ENCODE assay signal across 24 mouse cellular contexts in the genomic region with DNA sequence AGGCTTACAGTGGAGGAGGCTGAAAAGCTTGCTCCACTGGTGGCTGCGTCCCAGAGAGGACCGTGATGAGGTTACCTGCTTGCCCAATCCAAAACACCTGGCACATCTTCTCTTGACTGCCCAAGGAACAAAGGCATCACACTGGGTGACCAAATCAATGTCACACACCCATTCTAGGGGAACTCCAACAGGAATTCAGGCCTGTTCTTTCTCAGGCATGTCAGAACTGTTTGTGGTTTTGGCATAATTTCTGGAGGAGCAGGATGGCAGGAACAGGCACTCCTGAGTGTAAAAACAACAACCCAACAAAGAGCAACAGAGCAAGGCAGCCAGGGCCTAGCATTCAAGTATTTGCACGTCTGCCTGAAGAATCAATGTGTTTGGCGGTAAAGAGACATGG. TPM values are rescaled to one million over a fixed set of nuclear protein-coding genes. Genes with fewer than 3 reads are reported as not detected.
DNase-seq lines count a peak whose midpoint lies in the region; ATAC-seq and TF ChIP-seq lines count a peak whose summit lies in the region.
"Had no signal": no experiment of that assay in that cellular context is flagged by ENCODE, and none has a peak within 500 bp of the region (broad histone marks: within the 10 kb centered on the region; RNA-seq: fewer than 3 reads in every experiment).

No protein-coding gene starts in this region.

- H3K4me1 ChIP-seq in heart, postnatal 0 days (ENCODE audit: control insufficient read depth, insufficient read depth): peaks cover 23% of the 10 kb centered on the region
- H3K4me1 ChIP-seq in embryonic facial prominence, embryonic 14.5 days (ENCODE audit: control insufficient read depth, insufficient read depth, low read length): no peaks in the 10 kb centered on the region
- H3K4me1 ChIP-seq in forebrain, embryonic 12.5 days: no peaks in the 10 kb centered on the region
- no peaks in the 10 kb centered on the region for H3K4me1 ChIP-seq in forebrain, embryonic 11.5 days (replicated peaks; ENCODE audit: control insufficient read depth, insufficient read depth, low read length)
- H3K4me1 ChIP-seq: forebrain, embryonic 13.5 days; hindbrain, embryonic 12.5 days had no signal

- H3K4me3 ChIP-seq in heart, postnatal 0 days (ENCODE audit: low read depth, low read length): no peak overlapping the region
- no peak overlapping the region for H3K4me3 ChIP-seq in embryonic facial prominence, embryonic 14.5 days (ENCODE audit: low read depth, low read length)
- H3K4me3 ChIP-seq in forebrain, embryonic 12.5 days (replicated peaks): no peak overlapping the region
- H3K4me3 ChIP-seq in forebrain, embryonic 11.5 days (ENCODE audit: low read depth, low read length): no peak overlapping the region
- H3K4me3 ChIP-seq: embryonic facial prominence, embryonic 12.5 days; forebrain, embryonic 13.5 days; heart, adult 2 months; heart, embryonic 12.5 days; hindbrain, embryonic 12.5 days had no signal

- H3K27me3 ChIP-seq in heart, postnatal 0 days (ENCODE audit: control insufficient read depth, insufficient read depth, low read length): no peaks in the 10 kb centered on the region
- H3K27me3 ChIP-seq in embryonic facial prominence, embryonic 14.5 days (replicated peaks; ENCODE audit: control insufficient read depth, insufficient read depth, low read length): no peaks in the 10 kb centered on the region
- H3K27me3 ChIP-seq in forebrain, embryonic 12.5 days: no peaks in the 10 kb centered on the region
- H3K27me3 ChIP-seq in forebrain, embryonic 11.5 days (ENCODE audit: control insufficient read depth, insufficient read depth, low read length): no peaks in the 10 kb centered on the region
- H3K27me3 ChIP-seq: embryonic facial prominence, embryonic 12.5 days; forebrain, embryonic 13.5 days; heart, embryonic 12.5 days; hindbrain, embryonic 12.5 days had no signal

- DNase-seq in heart, postnatal 0 days (ENCODE audit: low spot score): no peak
- DNase-seq in heart, postnatal 10 days: no peak
- DNase-seq in Muller cell, postnatal 12 days (ENCODE audit: inconsistent ontology term): peak; percentile 64
- peak; percentile 51 for DNase-seq in embryonic facial prominence, embryonic 14.5 days (ENCODE audit: low spot score)
- no peak for DNase-seq in layer of hippocampus, adult 18-20 months (ENCODE audit: low spot score in 2 of 2)
- no peak for DNase-seq in forebrain, embryonic 11.5 days (ENCODE audit: low spot score)
- DNase-seq: adrenal gland, adult 8-10 months; adrenal gland, postnatal 36 days; cerebellum, adult 8-10 months; cerebellum, postnatal 14 days; embryo, embryonic 11 days; forebrain, postnatal 0 days; gastrocnemius, postnatal 36 days; heart, adult 2 months; heart, postnatal 4 days; kidney, adult 8-10 months had no signal

- TF ChIP-seq CTCF in heart, postnatal 0 days (IDR thresholded peaks at IDR 0.05; ENCODE audit: low read depth): no peak

- H3K36me3 ChIP-seq in heart, postnatal 0 days (replicated peaks; ENCODE audit: control insufficient read depth, insufficient read depth, low read length): no peaks in the 10 kb centered on the region
- 0 out of 2 replicates have a peak, but pooled peaks cover 4% of the 10 kb centered on the region for H3K36me3 ChIP-seq in embryonic facial prominence, embryonic 14.5 days (ENCODE audit: control insufficient read depth, insufficient read depth, low read length)
- H3K36me3 ChIP-seq in forebrain, embryonic 12.5 days (replicated peaks): no peaks in the 10 kb centered on the region
- no peaks in the 10 kb centered on the region for H3K36me3 ChIP-seq in forebrain, embryonic 11.5 days (ENCODE audit: control insufficient read depth, insufficient read depth, low read length)
- H3K36me3 ChIP-seq: embryonic facial prominence, embryonic 12.5 days; hindbrain, embryonic 12.5 days had no signal

- intact Hi-C loops in heart, postnatal 10 days (cut with DNase I): no loop called here

- no peak overlapping the region for H3K9ac ChIP-seq in heart, postnatal 0 days (replicated peaks; ENCODE audit: low read depth, low read length)
- no peak overlapping the region for H3K9ac ChIP-seq in embryonic facial prominence, embryonic 14.5 days (ENCODE audit: low read depth, low read length)
- H3K9ac ChIP-seq in forebrain, embryonic 12.5 days: no peak overlapping the region
- H3K9ac ChIP-seq in forebrain, embryonic 11.5 days (ENCODE audit: low read length): no peak overlapping the region
- H3K9ac ChIP-seq: embryonic facial prominence, embryonic 12.5 days; forebrain, embryonic 13.5 days; forebrain, postnatal 0 days; heart, embryonic 12.5 days; hindbrain, embryonic 12.5 days had no signal

- 0 out of 2 replicates have a peak overlapping the region, but pooled peaks have one; percentile 4 for H3K27ac ChIP-seq in heart, postnatal 0 days (ENCODE audit: low read depth)
- H3K27ac ChIP-seq in embryonic facial prominence, embryonic 14.5 days (replicated peaks; ENCODE audit: low read depth, low read length): no peak overlapping the region
- no peak overlapping the region for H3K27ac ChIP-seq in forebrain, embryonic 12.5 days
- no peak overlapping the region for H3K27ac ChIP-seq in forebrain, embryonic 11.5 days (ENCODE audit: low read depth, low read length)
- H3K27ac ChIP-seq: embryonic facial prominence, embryonic 12.5 days; forebrain, embryonic 13.5 days; heart, adult 2 months; hindbrain, embryonic 12.5 days had no signal

- no peak for ATAC-seq in heart, postnatal 0 days (ENCODE audit: insufficient read depth, low read depth)
- ATAC-seq in embryonic facial prominence, embryonic 14.5 days (ENCODE audit: low read depth): no peak
- ATAC-seq in forebrain, embryonic 12.5 days (ENCODE audit: low FRiP score): no peak
- no peak for ATAC-seq in forebrain, embryonic 11.5 days (replicated peaks; ENCODE audit: low FRiP score)
- ATAC-seq: forebrain, embryonic 13.5 days; forebrain, postnatal 0 days; hindbrain, embryonic 16.5 days; inflammation-experienced regulatory T-cells, adult 6 months; intestine, postnatal 0 days had no signal

- H3K9me3 ChIP-seq in heart, postnatal 0 days (replicated peaks; ENCODE audit: control insufficient read depth, low read length): no peaks in the 10 kb centered on the region
- H3K9me3 ChIP-seq in embryonic facial prominence, embryonic 14.5 days (ENCODE audit: control insufficient read depth, low read length): no peaks in the 10 kb centered on the region
- no peaks in the 10 kb centered on the region for H3K9me3 ChIP-seq in forebrain, embryonic 12.5 days
- no peaks in the 10 kb centered on the region for H3K9me3 ChIP-seq in forebrain, embryonic 11.5 days (ENCODE audit: control insufficient read depth, low read length)
- H3K9me3 ChIP-seq: embryonic facial prominence, embryonic 12.5 days; forebrain, embryonic 13.5 days; heart, embryonic 12.5 days; hindbrain, embryonic 12.5 days had no signal

- 93% methylated on average over 4 of the region's 4 CpGs for WGBS in heart, postnatal 0 days
- 78% methylated on average over 4 of the region's 4 CpGs for WGBS in embryonic facial prominence, embryonic 14.5 days
- 85% methylated on average over 4 of the region's 4 CpGs for WGBS in forebrain, embryonic 12.5 days
- 95% methylated on average over 4 of the region's 4 CpGs for WGBS in forebrain, embryonic 11.5 days

- H3K4me2 ChIP-seq in heart, postnatal 0 days (ENCODE audit: low read depth, low read length): no peak overlapping the region
- no peak overlapping the region for H3K4me2 ChIP-seq in embryonic facial prominence, embryonic 14.5 days (ENCODE audit: low read depth, low read length)
- no peak overlapping the region for H3K4me2 ChIP-seq in forebrain, embryonic 12.5 days
- H3K4me2 ChIP-seq in forebrain, embryonic 11.5 days (ENCODE audit: low read depth, low read length, severe bottlenecking): no peak overlapping the region
- H3K4me2 ChIP-seq: embryonic facial prominence, embryonic 12.5 days; forebrain, embryonic 13.5 days; heart, embryonic 12.5 days; hindbrain, embryonic 12.5 days had no signal

- TF ChIP-seq EP300 in heart, postnatal 0 days (IDR thresholded peaks at IDR 0.05; ENCODE audit: low read depth): no peak

RNA-seq across cellular contexts. Expression of a gene that starts 59.2 kb away (rescaled TPM):
- total RNA-seq in heart, postnatal 0 days (2014; rRNA removed; ENCODE audit: low replicate concordance): 33.3 and 37.8 TPM in 2 replicates
- 23.6 and 25.5 TPM in 2 replicates for polyA plus RNA-seq in heart, postnatal 0 days (2015; fragmentation: Nextera tagmentation; extraction: Ambion mirVana)
- total RNA-seq in heart, postnatal 10 days (2021): 10 to 100 TPM; 54.5 to 54.6 TPM
- polyA plus RNA-seq in embryonic facial prominence, embryonic 14.5 days (2014; fragmentation: Nextera tagmentation; extraction: Ambion mirVana): 25.9 and 29.2 TPM in 2 replicates
- total RNA-seq in layer of hippocampus, adult 18-20 months (2021): 10 to 100 TPM; 11.0 to 11.3 TPM
- 9.7 and 11.4 TPM in 2 replicates for polyA plus RNA-seq in forebrain, embryonic 12.5 days (2016; fragmentation: Nextera tagmentation; extraction: Ambion mirVana)
- polyA plus RNA-seq in forebrain, embryonic 11.5 days (2014; fragmentation: Nextera tagmentation; extraction: Ambion mirVana): 12.2 and 15.4 TPM in 2 replicates

Comparison
In these comparisons a context has a peak if more than half of its experiments do, and no peak if none do; other contexts are left out.
1. DNase-seq: peak in Muller cell, postnatal 12 days (single experiment) and embryonic facial prominence, embryonic 14.5 days (single experiment); none in heart, postnatal 0 days (single experiment), heart, postnatal 10 days (0 of 2), layer of hippocampus, adult 18-20 months (0 of 2) and forebrain, embryonic 11.5 days (single experiment).